Mouse (Mus musculus) ES-CJ7 (cell line): ENCODE results near the gene Eml1.

Experiments
- DNase-seq: peaks from one replicate; pipeline ENCODE4 v3.0.0; 2011; ENCODE audit warnings: low read depth, low spot score

Gene Eml1

DNA sequence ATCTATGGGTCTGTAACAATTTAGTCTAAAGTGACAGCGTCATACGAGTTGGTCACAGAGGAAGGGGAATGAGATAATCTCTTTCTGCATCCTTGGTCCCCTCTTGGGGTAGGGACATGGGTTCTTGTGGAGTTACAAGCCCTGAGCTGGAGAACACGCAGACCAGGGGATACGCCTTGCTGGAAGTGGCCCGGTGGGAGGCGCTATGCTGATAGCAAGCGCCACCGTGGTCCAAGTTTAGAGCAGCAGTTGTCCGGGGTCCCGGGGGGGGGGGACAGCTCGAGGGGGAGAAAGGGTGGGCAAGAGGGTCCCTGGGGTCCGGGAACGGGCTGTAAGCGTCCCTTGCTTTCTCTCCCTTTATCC lies 51.7 kb downstream of the Eml1 start:
- peak; percentile 55 for DNase-seq

DNA sequence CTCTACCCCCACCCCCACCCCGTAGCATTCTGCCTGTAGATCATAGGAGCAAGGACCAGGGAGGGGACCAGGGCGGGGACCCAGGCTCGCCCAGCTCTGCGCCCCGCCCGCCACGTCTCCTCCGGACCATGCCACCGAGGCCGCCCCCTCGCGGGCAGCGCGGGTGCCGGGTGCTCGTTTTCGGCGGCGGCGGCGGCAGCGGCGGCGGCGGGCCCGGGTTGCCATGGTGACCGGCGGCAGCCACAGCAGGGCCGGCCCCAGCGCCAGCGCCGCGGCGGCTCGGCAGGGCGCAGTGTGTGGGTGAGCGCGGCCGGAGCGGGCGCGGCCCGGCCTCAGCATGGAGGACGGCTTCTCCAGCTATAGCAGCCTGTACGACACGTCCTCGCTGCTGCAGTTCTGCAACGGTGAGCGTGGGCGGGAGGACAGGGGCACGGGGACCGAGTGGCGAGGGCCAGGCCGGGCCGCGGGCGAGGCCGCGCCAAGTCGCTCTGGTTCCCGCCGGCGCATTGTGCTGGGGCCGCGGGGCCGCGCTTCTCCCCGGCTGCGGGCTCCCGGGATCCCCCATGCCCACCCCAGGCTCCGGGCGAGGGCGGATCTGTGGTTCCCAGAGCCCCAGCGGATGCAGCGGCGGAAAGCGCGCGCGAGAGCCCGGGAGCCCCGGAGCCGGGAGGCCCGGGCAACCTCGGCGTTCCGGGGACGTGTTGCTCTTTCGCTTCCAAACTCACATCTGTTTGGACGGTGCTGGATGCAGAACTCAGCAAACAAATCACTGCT lies 52.3 kb downstream of the Eml1 start:
- peak; percentile 56 for DNase-seq

DNA sequence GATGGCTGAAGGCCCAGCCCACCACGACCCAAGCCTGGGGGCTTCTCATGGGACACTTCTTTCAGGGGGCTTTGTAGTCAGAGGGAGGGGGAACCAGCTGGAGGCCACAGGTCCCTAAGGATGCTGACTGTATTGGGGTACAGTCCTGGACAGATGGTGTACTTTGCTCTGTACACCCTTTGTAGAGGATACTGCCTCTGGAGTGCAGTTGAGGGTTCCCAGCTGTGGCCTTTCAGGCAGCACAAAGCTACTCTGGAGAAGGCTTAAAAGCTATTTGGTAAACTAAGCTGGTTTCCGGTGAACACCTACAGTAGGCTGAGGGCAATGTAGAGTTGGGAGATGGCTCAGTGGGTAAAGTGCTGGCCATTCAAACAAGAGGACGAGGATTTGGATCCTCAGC lies 60.2 kb downstream of the Eml1 start:
- DNase-seq = no peak

DNA sequence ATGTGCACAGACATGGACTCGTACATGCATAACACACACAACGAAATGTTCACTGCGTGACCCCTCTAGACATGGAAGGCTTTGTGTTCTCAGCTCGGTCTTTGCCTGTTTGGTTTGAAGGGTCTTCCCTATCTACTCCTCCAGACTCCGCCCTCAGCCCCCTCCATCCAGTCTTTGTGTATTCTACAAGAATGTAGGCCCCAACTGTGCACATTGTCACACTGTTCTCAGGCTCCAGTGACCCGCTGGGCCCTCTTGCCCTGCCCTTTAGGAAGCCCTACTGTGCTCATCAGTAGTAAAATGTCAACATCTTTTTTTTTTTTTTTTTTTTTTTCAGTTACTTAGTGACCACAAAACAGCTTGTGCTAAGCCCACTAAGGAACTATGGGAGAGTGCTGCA lies 61.0 kb downstream of the Eml1 start:
- DNase-seq = peak; percentile 18

DNA sequence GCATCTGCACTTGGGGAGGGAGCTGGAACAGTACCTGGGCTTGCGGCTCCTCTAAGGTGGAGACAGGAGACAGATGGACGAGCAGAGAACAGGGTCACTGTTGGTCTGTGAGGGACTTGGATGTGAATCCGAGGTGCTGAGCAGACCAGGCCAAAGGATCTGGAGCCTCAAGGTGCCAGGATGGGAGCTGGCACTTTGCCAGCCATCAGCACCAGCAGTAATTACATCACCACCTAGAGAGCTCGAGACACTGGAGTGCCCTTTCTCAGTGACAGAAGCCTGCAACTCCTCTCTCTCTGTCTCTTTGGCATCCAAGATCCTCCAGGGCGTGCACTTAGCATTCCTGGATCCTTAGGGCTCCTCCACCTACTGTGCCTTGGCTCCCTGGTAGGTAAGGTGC lies 61.8 kb downstream of the Eml1 start:
- DNase-seq = no peak

DNA sequence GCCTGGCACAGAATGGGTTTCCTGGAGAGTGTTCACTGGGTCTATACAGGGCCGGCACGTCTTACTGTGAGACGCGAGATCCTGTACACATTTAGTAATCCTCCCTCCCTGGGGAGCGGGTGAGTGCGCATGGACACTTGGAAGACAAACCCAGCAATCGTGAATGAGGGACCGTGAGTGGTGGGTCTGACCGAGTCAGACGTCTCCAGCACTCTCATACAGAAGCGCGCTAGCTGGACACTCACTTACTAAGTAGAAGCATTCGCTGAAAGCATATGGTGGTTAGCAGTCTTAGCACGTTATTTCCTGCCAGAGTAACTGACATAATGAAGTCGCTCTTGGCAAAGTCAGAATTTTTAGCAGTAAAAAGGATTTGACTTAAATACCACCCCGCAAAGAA lies 62.3 kb downstream of the Eml1 start:
- no peak for DNase-seq

DNA sequence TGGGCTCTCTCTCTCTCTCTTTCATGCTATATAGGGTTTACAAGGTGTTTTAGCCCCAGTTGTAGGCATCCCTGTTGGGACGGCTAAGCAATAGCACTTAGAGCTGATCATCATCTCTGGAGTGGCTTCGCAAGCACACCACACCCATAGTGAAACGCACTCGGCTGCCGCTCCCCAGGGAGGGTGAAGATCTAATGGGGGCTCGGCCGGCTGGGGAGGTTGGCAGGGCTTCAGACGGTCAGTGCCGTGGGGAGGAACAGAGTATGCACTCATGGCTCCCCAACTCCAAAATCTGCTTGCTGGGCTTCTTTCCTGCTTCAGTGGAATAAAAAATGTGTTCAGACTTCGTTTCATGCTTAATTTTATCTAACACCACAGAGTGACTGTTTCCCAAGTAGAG lies 62.7 kb downstream of the Eml1 start:
- no peak for DNase-seq

DNA sequence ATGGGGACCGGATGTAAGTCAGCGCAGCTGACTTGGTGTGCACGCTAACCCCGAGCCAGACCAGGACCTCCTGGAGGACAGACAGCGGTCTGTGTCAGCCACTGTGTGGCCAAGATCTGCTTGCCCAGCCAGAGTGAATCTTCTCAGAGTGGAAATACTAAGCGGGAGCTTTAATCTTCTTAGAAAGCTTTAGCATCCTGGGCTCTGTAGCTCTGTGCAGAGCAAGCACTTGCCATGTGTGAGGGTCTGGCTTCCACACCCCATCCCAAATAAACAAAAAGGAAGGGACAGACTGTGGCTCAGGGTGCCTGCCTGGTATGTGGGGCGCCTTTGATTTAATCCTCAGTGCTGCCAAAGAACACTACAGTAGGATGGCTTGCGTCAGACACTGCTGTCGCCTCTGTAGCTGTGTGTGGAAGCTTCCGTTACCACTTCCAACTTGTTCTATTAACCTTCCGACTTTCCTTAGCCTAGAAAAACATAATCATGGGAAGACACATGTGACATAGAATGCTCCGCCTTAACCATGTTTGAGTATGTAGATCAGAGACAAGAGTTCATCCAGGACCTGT lies 64.8 kb downstream of the Eml1 start:
- no peak for DNase-seq

DNA sequence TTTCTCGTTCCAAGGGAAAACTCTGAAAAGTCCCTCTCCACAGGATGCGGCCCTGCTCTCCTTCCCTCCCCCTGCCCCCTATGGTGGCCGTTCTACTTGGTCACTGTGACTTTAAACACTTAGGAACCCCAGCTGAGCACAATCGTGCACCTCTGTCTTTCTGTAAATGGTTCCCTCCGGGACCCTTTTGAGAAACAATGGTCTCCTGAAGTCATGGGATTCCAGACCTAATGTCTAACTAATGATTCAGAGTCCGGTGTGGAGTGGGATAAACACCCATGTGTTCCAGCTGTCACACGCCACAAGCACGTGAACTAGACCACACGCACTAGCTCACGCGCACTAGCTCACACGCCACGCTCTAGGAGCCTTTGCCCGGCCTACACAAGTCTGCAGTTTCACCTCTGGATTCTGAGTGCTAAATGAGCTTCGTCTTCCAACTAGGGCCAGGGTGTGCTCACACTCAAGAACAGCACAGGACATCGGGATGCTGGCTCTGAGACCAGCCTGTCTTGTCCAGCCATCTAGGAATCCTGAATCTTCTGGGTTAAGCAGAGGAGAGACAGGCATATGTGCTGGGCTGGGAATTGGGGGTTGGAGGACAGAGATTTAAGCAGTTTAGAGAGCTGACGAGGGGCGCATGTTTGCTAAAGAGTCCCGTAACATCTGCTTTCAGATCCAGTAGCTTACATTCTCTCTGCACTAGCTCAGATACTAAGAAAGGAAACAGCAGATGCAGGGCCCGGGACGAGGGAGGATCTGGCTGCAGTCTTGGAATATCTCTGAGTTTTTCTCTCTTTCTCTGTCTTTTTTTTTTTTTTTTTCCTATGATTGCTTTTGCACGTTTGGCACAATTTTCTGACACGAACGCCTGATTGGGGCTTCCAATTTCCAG lies 65.5 kb downstream of the Eml1 start:
- peak; percentile 29 for DNase-seq

DNA sequence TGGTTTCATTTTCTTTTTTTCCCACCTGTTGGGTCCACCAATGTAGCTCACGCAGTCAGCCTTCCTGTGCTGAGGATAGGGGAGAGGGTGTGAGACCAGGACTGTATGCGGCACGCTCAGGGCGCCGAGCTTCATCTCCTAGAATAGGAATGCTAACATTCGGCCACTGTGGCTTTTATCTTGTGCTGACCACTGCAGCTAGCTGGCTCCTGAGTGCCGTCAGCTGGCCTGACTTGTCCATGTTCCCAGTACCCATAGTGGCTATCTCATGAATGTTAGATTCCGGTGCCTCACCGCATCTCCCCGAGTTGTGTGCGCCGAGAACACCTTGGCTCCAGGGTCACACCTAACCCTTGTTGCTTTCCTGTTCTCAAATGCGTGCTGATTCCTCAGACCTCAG lies 66.7 kb downstream of the Eml1 start:
- no peak for DNase-seq

DNA sequence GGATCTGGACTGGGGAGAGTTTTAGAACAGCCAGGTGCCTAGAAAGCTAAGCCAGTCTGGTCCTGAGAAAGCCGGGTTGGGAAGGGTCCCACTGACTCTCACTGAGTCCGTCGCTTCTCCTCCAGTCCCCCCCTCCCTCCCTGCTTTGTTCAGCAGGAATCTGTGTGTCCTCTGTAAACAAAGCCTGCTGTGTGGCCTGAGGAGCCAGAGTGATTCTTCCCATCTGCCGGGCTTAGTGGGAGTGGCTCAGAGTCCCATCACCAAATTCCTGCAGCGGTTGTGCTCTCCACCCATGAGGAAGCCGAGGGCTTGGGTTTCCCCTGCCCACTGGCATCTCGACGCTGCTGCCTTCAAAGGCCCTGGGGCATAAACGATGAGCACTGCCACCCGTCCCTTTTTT lies 72.5 kb downstream of the Eml1 start:
- DNase-seq = peak; percentile 79

DNA sequence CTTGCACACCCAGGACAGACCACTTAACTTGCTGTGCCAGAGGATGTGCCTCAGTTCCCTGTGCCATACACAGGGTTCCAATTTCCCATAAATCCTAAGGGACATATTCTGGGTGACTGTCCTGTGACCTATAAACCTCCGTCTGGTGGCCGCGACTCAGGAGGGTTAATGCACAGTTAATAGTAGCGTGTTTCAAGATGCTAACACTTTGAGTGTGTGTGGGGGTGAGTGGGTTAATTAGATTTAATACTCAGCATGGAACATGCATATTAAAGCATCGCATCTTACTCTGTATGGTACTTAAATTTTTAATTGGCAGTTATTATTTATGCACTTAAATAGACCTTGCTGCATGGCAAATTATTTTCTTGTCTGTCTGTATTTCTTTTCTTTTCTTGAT lies 73.0 kb downstream of the Eml1 start:
- DNase-seq = no peak

DNA sequence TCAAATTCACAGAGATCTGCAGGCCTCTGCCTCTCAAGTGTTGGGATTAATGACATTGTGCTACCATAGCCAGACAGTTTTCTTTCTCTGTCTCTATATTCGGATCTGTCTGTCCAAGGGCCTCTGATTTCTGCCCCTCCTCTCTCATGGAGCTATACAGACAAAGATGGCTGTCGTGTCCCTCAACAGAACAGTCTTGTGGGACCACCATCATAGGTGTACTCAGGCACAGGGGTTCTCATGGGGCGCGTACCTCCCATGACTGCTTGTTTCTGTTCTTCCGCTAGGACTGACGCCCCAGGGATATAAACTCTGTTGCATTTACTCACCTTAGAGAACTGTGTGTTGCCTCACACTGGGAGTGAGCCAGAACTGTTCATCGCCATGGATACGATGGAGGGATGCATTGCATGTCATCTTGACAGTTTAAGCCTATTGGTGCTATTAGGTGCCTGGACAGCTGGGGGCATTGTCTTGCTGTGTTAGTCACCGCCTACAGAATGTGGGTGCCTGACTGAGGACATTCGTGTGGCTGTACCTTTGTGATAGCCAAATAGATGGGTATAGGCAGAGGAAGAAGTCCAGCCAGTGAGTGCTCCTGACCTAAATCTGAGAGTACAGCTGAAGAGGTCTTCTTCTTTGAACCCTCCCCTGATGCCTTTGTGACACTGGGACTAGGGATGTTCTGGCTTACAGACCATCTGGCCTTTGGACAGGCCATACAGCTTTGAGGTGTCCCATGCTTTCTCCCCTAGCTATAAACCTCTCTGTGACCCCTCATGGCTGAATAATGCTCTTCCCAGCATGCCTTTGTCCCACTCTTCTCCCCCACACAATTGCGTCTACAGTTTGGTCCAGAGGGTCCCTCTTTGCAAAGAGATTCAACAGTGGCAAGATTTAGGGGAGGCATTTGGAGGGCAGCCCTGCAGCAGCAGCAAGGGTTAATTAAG lies 73.7 kb downstream of the Eml1 start:
- peak; percentile 20 for DNase-seq

DNA sequence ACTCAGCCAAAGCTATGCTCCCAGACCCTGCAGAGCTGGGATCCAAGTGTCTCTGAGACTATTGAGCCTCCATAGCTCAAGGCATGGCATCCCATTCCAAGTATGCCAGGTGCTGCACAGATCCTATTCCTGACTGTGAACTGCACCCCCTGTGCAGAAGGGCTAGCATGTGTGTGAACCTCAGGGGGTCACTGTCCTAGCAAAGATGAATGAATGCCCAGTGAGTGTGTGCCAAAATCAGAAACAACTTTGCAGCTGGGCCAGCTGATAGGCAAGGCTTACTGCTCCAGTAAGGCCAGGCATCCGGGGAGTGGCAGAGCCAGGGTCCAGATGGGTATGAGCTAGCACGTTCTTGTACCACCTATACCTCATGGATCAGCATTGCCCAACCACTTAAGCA lies 76.0 kb downstream of the Eml1 start:
- DNase-seq = no peak

DNA sequence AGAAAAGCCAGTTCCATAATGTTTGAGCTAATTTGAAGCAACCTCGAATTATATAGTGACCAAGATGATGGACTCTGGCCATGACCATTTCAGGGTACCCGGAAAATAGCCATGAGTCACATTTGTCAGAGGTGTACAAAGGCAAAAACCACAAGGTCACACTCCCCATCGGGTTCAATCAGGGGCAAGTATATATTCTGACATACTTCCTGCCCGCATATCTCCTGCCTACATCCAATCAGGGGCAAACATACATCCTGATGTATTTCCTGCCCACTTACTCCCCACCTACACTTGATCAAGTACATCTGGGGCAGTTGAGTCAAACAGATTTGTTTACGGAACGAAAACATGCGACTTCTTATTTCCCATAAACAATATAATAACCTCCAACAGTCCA lies 77.6 kb downstream of the Eml1 start:
- no peak for DNase-seq

DNA sequence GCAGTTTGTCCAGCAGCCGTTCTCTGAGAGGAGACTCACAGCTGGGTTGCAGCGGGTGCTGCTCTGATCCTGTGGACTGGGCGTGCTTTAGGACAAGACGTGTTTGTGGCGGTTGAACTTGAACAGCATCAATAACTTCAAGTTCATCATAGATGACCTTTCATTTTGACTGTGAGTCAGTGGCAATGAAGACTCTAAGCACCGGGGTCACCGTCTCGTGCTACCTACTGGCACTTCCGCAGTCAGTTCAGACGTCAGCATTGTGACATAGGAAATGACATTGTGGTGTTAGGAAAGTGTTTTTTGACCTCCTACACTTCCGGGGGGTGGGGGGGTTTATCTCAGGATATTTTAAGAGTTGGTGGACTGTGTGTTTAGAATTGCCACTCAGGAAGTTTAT lies 79.2 kb downstream of the Eml1 start:
- no peak for DNase-seq

DNA sequence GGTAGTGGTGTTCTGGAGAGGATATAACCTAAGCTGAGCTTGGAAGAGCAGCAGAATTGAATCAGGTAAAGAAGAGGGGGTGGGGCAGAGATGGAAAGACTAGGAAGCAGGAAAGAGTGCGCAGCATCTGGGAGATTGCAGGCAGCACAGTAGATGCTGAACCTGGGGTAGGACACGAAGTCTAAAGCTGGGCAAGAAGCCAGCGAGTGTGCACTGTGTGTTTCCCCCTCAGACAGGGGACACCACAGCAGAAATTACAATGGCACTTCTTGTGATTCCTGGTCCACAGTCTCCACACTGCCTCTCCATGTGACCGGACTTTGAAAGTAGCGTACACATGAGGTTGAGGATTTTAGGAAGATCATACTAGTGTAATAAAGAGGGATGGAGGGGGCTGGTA lies 79.8 kb downstream of the Eml1 start:
- no peak for DNase-seq

DNA sequence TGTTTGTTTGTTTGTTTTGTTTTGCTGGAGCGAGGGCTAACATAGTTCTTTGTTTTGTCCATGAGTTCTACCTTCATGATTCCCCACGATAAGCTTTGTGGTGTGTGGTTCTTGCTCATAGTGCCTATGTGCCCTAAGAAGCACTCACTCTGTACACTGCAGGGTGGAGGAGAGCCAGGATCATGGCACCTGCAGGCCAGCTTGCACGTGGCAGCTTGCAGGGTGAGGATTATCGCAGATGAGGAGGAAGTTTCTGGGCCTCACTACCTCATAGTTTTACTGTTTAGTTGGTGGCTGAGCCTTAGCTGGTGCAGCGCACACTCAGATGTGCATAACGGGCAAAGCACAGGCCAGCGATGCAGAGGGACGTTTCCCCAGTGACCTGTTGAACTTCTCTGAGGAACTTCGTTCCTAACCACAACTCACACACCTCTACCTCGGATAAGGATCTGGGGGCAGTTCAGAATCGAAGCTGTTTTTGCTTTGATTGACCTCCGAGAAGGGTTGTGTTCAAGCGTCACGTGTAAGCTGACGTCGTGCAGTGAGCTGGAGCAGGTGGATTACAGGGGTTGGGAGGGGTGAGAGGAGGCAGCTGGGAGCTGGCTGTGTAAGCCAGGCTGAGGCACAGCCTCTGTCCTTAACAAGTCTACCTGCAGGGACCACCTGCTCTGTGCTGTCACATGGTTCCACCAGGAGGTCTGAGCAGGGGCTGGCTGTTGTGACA lies 81.6 kb downstream of the Eml1 start:
- DNase-seq = no peak

DNA sequence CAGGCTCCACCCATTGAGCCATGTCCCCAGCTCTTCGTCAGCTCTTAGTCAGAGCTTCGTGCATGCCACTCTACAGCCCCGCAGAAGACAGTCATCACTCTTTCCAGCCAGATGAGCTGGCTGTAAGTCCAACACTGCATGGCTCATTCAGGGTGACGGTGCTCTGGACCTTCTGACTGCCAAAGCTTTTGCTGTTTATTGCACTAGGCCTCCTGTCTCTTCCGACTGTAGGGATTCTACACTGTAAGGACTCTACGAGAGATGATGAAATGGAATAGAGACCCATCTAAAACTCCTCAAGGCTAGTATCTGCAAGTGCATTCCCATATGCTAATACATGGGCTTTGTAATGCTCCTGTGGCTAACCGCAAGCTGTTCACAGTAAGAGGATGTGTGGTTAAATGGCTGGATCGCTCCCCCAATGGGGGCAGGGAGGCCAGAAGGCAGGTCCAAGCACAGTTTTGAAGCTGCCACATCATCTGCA lies 82.8 kb downstream of the Eml1 start:
- DNase-seq = peak; percentile 53

DNA sequence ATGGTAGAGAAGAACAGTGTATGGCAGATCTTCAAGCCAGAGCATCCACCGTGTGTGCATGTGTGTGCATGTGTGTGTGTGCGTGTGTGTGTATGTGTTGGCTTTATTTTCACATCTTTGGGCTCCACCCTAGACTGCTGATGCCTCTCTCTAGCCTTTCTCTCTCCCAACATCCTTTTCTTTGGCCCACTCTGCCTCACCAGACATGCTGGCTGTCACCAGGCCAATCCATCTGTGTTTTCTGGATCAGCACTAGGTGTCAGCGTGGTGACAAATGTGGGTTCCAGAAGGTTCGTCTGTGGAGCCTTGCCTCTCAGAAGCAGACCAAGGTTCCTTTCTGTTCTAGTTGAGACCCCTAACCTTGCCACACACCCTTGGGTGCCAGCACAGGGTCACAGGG lies 84.2 kb downstream of the Eml1 start:
- DNase-seq = no peak

DNA sequence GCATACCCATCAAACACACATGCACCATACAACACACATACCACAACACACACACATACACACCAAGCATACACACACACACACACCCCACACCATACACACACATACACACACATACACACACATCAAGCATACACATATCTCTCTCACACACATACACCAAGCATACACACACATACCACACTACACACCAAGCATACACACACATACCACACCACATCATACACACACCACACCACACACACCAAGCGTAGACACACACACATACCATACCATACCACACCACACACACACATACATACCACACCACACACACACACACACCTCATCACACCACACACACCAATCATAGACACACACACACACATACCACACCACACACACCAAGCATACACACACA lies 102.1 kb downstream of the Eml1 start:
- DNase-seq = no peak
